Mouse (Mus musculus) bone marrow, adult 2 months (tissue): ENCODE data around the gene Pard3.

ENCODE experiments used
- CTCF ChIP-seq: fragments of 200-500 bp; IDR thresholded peaks from 2 replicates; pipeline ENCODE4 v1.5.1; 2011; ENCODE audit warnings: low read length, control low read depth; ENCODE audit not compliant: control insufficient read depth, insufficient read depth
- POLR2A ChIP-seq: fragments of 200-500 bp; IDR thresholded peaks from 2 replicates; pipeline ENCODE4 v1.6.1; 2011; ENCODE audit warnings: low read depth, mild to moderate bottlenecking, control low read depth, low read length, borderline replicate concordance; ENCODE audit not compliant: control insufficient read depth

DNA sequence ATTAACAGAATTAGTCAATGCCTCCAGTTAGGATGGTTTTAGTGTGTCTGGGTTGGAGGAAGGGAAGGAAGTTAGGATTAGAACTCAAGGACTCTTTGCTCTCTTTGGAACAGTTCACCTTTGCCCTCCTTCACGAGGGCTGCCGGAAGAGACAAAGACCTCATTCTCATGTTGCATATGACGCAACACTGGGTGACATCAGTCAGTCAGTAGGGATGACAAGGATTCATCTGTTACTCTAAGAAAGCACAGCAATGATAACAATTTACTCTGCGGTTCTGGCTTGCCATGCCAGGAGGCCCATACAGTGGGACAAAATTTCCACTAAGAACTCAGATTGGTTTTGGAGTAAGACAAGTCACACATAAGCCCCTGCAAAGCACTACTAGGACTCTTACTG is 187.1 kb downstream of the Pard3 start:
- TF ChIP-seq POLR2A (no peak), CTCF (no peak)
